Mouse (Mus musculus) embryonic fibroblast, embryonic 13.5 days (primary cell): ENCODE data around the gene Azgp1. TPM values are rescaled to one million over a fixed set of nuclear protein-coding genes. Genes with fewer than 3 reads are reported as not detected.
"Not testable (repeated sequence)": the region's sequence is repeated elsewhere in the genome, so short reads cannot be mapped to it uniquely, and the experiment has no call there.

Source experiments
- H3K27ac ChIP-seq: 2 replicates; pipeline ENCODE4 v1.5.1; 2012; ENCODE audit warnings: low read length, control low read depth, inconsistent platforms; ENCODE audit not compliant: insufficient read depth
- H3K4me1 ChIP-seq: 2 replicates; pipeline ENCODE4 v1.6.1; 2011; ENCODE audit warnings: low read length; ENCODE audit not compliant: control insufficient read depth, insufficient read depth
- H3K4me3 ChIP-seq: 2 replicates; pipeline ENCODE4 v1.5.1; 2011; ENCODE audit warnings: mild to moderate bottlenecking, control low read depth, low read length; ENCODE audit not compliant: insufficient read depth
- CTCF ChIP-seq: IDR thresholded peaks from 2 replicates; pipeline ENCODE4 v1.5.1; 2011; ENCODE audit warnings: mild to moderate bottlenecking, control low read depth, low read length, moderate library complexity, borderline replicate concordance; ENCODE audit not compliant: insufficient read depth
- POLR2A ChIP-seq: IDR thresholded peaks from 2 replicates; pipeline ENCODE4 v1.6.1; 2011; ENCODE audit warnings: low read depth, mild to moderate bottlenecking, control low read depth, low read length, moderate library complexity
- polyA plus RNA-seq: library from polyadenylated mRNA; stranded (reverse); fragments of >200 nt; gene quantifications from 2 replicates; pipeline ENCODE4 v1.2.4, GENCODE M21; 2011; ENCODE audit warnings: low read depth; ENCODE audit not compliant: missing spikeins, insufficient read length

Azgp1 gene
- polyA plus RNA-seq: not detected in 2 replicates

- Histone ChIP-seq H3K27ac (no peak within 1 kb of the TSS), H3K4me3 (no peak within 1 kb of the TSS), H3K4me1 (no peaks in the 10 kb centered on the region)
- no peak for TF ChIP-seq POLR2A
- no peak for TF ChIP-seq CTCF
These were observed at the start of gene Azgp1 for GRCm38 (mm10) chr5:137981300-137981699. Gene Azgp1, plus strand, starts transcription at chr5:137981520.

- H3K27ac ChIP-seq, H3K4me1 ChIP-seq, H3K4me3 ChIP-seq: not testable (repeated sequence)
These were observed 47.4 kb upstream of the Azgp1 start for GRCm38 (mm10) chr5:137933934-137934333.

DNA sequence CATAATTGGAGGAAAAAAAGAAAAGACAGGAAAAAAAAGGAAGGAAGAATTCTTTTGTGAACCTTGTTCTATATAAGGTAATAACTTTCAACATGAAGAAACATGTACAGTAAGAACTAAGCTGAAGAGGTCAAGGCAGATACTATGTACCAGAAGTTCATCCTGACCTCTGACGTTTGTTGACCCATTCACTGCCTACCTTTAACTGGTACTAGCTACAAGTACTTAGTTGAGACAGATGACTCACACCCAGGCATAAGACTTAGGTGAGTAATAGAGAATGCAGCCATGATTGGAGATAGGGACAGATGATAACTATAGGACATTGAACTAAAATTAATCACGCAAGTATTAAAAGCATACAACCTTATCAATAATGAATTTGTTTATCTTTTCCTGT, 44.8 kb upstream of the Azgp1 start:
- H3K4me1 ChIP-seq: no peaks in the 10 kb centered on the region
- H3K4me3 ChIP-seq: no peak overlapping the region
- H3K27ac ChIP-seq: no peak overlapping the region
- TF ChIP-seq CTCF (no peak), POLR2A (no peak)

DNA sequence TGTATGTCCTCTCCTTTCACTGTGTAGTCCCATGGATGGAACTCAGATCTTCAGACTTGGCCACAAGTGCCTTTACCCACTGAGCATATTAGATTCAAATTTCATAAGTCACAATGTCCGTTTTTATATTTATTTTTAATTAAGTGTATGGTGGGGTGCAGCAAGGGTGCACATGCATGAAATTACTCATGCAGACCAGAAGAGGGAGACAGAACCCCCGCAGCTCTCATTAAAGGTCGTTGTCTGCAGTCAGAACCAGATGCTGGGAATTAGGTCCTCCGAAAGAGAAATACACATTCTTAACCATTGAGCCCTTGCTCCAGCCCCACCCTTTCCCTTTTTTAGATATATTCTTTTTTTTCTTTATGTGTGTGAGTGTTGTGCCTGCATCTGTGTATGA, 44.1 kb upstream of the Azgp1 start:
- Histone ChIP-seq H3K4me3 (no peak overlapping the region), H3K27ac (no peak overlapping the region), H3K4me1 (no peaks in the 10 kb centered on the region)
- TF ChIP-seq POLR2A: no peak
- no peak for TF ChIP-seq CTCF

DNA sequence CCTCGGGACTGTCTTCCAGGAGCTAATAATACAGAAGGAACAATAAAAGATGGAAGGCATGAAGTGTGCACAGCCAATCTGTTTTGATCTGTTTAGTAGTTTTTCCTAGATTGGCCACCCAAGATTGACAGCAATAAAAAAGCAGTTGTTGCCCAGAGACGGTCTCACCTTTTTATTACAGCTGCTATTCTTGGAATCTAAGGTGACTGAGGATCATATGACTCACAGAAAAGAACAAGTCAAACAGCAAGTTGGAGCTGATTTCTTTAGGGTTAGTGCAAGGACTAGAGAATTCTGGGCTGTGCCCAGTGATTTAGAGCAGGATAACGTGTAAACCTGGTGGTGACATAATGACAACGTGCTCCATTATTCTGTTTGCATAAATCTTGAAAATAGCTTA, 40.4 kb upstream of the Azgp1 start:
- no peak overlapping the region for H3K27ac ChIP-seq
- H3K4me1 ChIP-seq: no peaks in the 10 kb centered on the region
- TF ChIP-seq CTCF: no peak
- no peak for TF ChIP-seq POLR2A
- no peak overlapping the region for H3K4me3 ChIP-seq

DNA sequence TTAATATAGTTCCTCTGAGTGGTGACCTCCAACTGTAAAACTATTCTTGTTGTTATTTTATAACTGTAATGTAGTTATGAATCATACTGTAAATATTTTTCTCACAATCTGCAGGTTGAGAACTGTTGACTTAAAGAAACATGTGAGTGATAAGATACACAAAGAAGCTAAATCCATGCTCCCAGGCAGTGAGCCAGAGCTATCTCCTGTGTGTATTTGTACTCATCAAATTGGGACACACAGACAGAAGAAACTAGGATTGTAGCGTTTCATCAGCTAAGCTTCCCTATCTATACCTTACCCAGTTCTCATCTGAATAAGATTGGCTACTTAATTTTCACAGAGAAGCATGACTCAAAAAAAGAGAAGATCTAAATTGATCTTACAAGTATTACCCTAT, 38.2 kb upstream of the Azgp1 start:
- H3K4me3 ChIP-seq: no peak overlapping the region

GRCm38 (mm10) chr5:137947303-137947702, 34.0 kb upstream of the Azgp1 start:
- H3K27ac ChIP-seq: no peak overlapping the region
- H3K4me3 ChIP-seq: no peak overlapping the region
- H3K4me1 ChIP-seq: no peaks in the 10 kb centered on the region
- TF ChIP-seq POLR2A: no peak

More for the DNA sequence above, 38.2 kb upstream of the Azgp1 start:
- no peaks in the 10 kb centered on the region for H3K4me1 ChIP-seq
- no peak overlapping the region for H3K27ac ChIP-seq
- TF ChIP-seq POLR2A: no peak
- TF ChIP-seq CTCF: no peak

- Histone ChIP-seq H3K4me3 (no peak overlapping the region), H3K4me1 (no peaks in the 10 kb centered on the region), H3K27ac (no peak overlapping the region)
- TF ChIP-seq POLR2A (no peak), CTCF (no peak)
These were observed 30.1 kb upstream of the Azgp1 start for GRCm38 (mm10) chr5:137951218-137951617.

- no peak overlapping the region for H3K4me3 ChIP-seq
- no peak overlapping the region for H3K27ac ChIP-seq
- H3K4me1 ChIP-seq: no peaks in the 10 kb centered on the region
- no peak for TF ChIP-seq POLR2A
- no peak for TF ChIP-seq CTCF
These were observed 24.9 kb upstream of the Azgp1 start for GRCm38 (mm10) chr5:137956404-137956803.

GRCm38 (mm10) chr5:137962945-137963344, 18.4 kb upstream of the Azgp1 start, which contains the start of gene Gjc3:
Gene Gjc3, minus strand, starts transcription at chr5:137963098.
- no peak for TF ChIP-seq CTCF
- Histone ChIP-seq H3K4me3 (no peak within 1 kb of the TSS), H3K4me1 (no peaks in the 10 kb centered on the region), H3K27ac (no peak within 1 kb of the TSS)

- no peak for TF ChIP-seq POLR2A
- Histone ChIP-seq H3K4me1 (no peaks in the 10 kb centered on the region), H3K27ac (no peak overlapping the region), H3K4me3 (no peak overlapping the region)
These were observed 14.8 kb upstream of the Azgp1 start for GRCm38 (mm10) chr5:137966492-137966891.
